Mouse (Mus musculus): ENCODE measurements around the gene Hpn.

DNA sequence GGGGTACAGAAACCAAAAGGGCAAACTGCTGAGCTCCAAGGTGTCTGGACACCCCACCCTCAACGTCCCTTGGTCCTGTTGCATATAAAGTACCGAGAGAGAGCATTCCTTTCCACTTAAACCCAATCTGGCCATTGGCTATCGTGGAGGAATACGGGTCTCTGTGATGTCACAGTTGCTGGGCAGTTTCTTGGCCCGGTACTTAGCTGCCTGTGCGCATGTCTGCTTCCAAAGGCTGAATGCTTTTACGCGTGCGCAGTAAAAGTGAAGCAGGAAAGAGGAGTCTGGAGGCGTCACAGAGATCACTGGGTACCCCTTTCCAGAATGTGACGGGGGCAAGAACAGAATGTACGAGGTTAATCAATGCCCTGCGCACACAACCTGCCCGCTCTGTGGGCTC, 45.6 kb downstream of the Hpn start:
- no peak for TF ChIP-seq FLI1 (IDR thresholded peaks at IDR 0.05; ENCODE audit: low read length)
- no peak for TF ChIP-seq GATA1 (IDR thresholded peaks at IDR 0.05; ENCODE audit: borderline replicate concordance, low read length)

Data from megakaryocyte, embryonic 14.5 days (primary cell).